Mouse (Mus musculus): ENCODE data around the gene Zdhhc23.
A peak's percentile ranks its signal among the peaks of the same experiment; 100 is the strongest.

DNA sequence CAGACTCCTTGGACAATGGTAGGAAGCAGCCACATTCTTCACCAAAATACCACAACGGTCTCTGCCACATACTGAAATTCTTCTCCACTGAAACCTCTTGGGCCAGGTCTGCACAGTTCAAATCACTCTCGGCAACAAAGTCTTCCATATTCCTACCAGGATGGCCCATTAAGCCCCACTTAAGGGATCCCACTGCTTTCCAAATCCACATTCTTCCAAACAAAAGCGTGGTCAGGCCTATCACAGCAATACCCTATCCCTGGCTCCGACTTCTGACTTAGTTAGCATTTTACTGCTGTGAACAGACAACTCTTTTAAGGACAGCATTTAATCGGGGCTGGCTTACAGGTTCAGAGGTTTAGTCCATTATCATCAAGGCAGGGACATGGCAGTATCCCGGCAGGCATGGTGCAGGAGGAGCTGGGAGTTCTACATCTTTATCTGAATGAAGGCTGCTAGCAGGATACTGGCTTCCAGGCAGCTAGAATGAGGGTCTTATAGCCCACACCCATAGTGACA lies 53.2 kb downstream of the Zdhhc23 start, which contains the start of gene Qtrt2:
- TF ChIP-seq CHD2 (IDR thresholded peaks at IDR 0.05; ENCODE audit: low read depth, low read length) (no peak), MAFK (IDR thresholded peaks at IDR 0.05; ENCODE audit: insufficient read depth, low read depth, low read length) (0 out of 2 replicates have a peak, but pooled peaks have one; percentile 22), HCFC1 (IDR thresholded peaks at IDR 0.05; ENCODE audit: borderline replicate concordance, insufficient read depth, low read length) (no peak), ZC3H11A (IDR thresholded peaks at IDR 0.05; ENCODE audit: borderline replicate concordance, low read depth, low read length) (no peak), ZNF384 (IDR thresholded peaks at IDR 0.05; ENCODE audit: low read depth, low read length) (no peak)

Measured in ES-E14 (cell line).